11 mouse cellular contexts compared by ENCODE assay signal in the genomic region with DNA sequence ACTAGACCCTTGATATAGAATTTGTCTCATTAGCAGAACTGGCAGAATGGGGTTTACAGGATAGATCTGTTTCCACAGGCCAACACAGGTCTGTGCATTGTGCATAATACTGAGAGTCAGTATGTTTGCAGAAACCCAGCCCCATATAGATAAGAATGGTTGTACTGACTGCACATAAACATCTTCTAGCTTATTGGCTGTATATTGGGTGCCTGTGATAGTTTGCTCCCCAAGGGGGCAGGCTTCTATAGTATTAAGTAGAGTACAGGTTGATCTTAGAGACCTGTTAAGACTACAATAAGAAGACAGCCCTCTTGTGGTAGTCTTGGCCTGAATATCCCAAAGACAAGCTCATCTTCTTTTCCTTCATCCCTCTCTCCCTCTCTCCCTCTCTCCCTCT.
DNase-seq lines count a peak whose midpoint lies in the region; ATAC-seq and TF ChIP-seq lines count a peak whose summit lies in the region.
"Had no signal": no experiment of that assay in that cellular context is flagged by ENCODE, and none has a peak within 500 bp of the region (broad histone marks: within the 10 kb centered on the region; RNA-seq: fewer than 3 reads in every experiment).

No protein-coding gene starts in this region.

- TF ChIP-seq CTCF in layer of hippocampus, adult 2 months (conservative IDR thresholded peaks at IDR 0.05) = peak; percentile 16; the same call in 1 of the 2 replicates

- no peak overlapping the region for H3K4me3 ChIP-seq in layer of hippocampus, adult 2 months
- H3K4me3 ChIP-seq in stomach, embryonic 16.5 days (replicated peaks; ENCODE audit: low read length) = no peak overlapping the region
- H3K4me3 ChIP-seq in hindbrain, embryonic 10.5 days = no peak overlapping the region
- H3K4me3 ChIP-seq: erythroblast, embryonic 14.5 days had no signal

- H3K27me3 ChIP-seq in stomach, embryonic 16.5 days (ENCODE audit: control insufficient read depth, insufficient read depth, low read length) = no peaks in the 10 kb centered on the region
- no peaks in the 10 kb centered on the region for H3K27me3 ChIP-seq in hindbrain, embryonic 10.5 days (ENCODE audit: insufficient read depth, poor library complexity, severe bottlenecking)

- no peak for DNase-seq in layer of hippocampus, adult 2 months (ENCODE audit: low spot score in 2 of 2)
- DNase-seq in layer of hippocampus, postnatal 14 days (ENCODE audit: low spot score in 2 of 2) = no peak
- DNase-seq in CD8-positive naive resting alpha-beta T cell, adult 2 months (ENCODE audit: low read depth in 2 of 2, low spot score in 2 of 2) = peak; percentile 2 to 33
- peak; percentile 4 for DNase-seq in c-Kit-positive CD71-positive TER-119-negative erythroid progenitor cells, embryonic 14.5 days (ENCODE audit: low read depth)
- DNase-seq in gastrocnemius, postnatal 36 days = no peak
- no peak for DNase-seq in testis, postnatal 10 days (ENCODE audit: low spot score)
- DNase-seq in hindbrain, embryonic 10.5 days (ENCODE audit: low spot score) = no peak
- DNase-seq: cerebellum, adult 11 months had no signal

- H3K4me2 ChIP-seq in stomach, embryonic 16.5 days (ENCODE audit: low read depth, low read length) = no peak overlapping the region

- ATAC-seq in stomach, embryonic 16.5 days (ENCODE audit: insufficient read depth, low FRiP score) = peak; percentile 53; the same call in 1 of the 2 replicates
- ATAC-seq: midbrain, embryonic 16.5 days had no signal

- no peak overlapping the region for H3K9ac ChIP-seq in stomach, embryonic 16.5 days (ENCODE audit: low read length)

- H3K9me3 ChIP-seq in stomach, embryonic 16.5 days (replicated peaks; ENCODE audit: control insufficient read depth, low read length) = no peaks in the 10 kb centered on the region
- H3K9me3 ChIP-seq in hindbrain, embryonic 10.5 days = no peaks in the 10 kb centered on the region

- intact Hi-C loops in gastrocnemius, postnatal 36 days (cut with DNase I) = no loop called here

- no peaks in the 10 kb centered on the region for H3K36me3 ChIP-seq in stomach, embryonic 16.5 days (ENCODE audit: control insufficient read depth, insufficient read depth, low read length)
- H3K36me3 ChIP-seq in hindbrain, embryonic 10.5 days = no peaks in the 10 kb centered on the region

- no peak overlapping the region for H3K27ac ChIP-seq in layer of hippocampus, adult 2 months
- peak overlapping the region; percentile 55; the same call in 1 of the 2 replicates for H3K27ac ChIP-seq in stomach, embryonic 16.5 days (ENCODE audit: low read length)
- H3K27ac ChIP-seq in hindbrain, embryonic 10.5 days = no peak overlapping the region

- no peaks in the 10 kb centered on the region for H3K4me1 ChIP-seq in stomach, embryonic 16.5 days (ENCODE audit: control insufficient read depth, insufficient read depth, low read length)
- H3K4me1 ChIP-seq in hindbrain, embryonic 10.5 days (replicated peaks) = no peaks in the 10 kb centered on the region

Comparison
In these comparisons a context has a peak if more than half of its experiments do, and no peak if none do; other contexts are left out.
1. DNase-seq: peak in CD8-positive naive resting alpha-beta T cell, adult 2 months (2 of 2) and c-Kit-positive CD71-positive TER-119-negative erythroid progenitor cells, embryonic 14.5 days (single experiment); none in layer of hippocampus, adult 2 months (0 of 2), layer of hippocampus, postnatal 14 days (0 of 2), gastrocnemius, postnatal 36 days (0 of 2), testis, postnatal 10 days (single experiment) and hindbrain, embryonic 10.5 days (single experiment).